Mouse (Mus musculus) liver, embryonic 11.5 days (tissue): ENCODE measurements around the gene Cc2d1b. TPM values are rescaled to one million over a fixed set of nuclear protein-coding genes. Genes with fewer than 3 reads are reported as not detected.
A peak's percentile ranks its signal among the peaks of the same experiment; 100 is the strongest.

Experiments used
- ATAC-seq: fragments of 200-750 bp; cut with Nextera tagmentation; replicated peaks from 2 replicates; pipeline ENCODE4 v1.8.0; 2017; ENCODE audit warnings: moderate number of reproducible peaks, mild to moderate bottlenecking, moderate TSS enrichment, moderate library complexity; ENCODE audit not compliant: low FRiP score
- DNase-seq: peaks from one replicate; pipeline ENCODE4 v3.0.0-alpha.2; 2017; ENCODE audit warnings: low spot score
- H3K27ac ChIP-seq: fragments of 300-500 bp; sonication (generic); 2 replicates; pipeline ENCODE4 v1.5.1; 2014; ENCODE audit warnings: mild to moderate bottlenecking, low read depth, low read length, control low read depth
- H3K27me3 ChIP-seq: fragments of 300-500 bp; sonication (generic); replicated peaks from 2 replicates; pipeline ENCODE4 v1.6.1; 2014; ENCODE audit warnings: low read length, mixed read lengths; ENCODE audit not compliant: control insufficient read depth, insufficient read depth
- H3K36me3 ChIP-seq: fragments of 300-500 bp; sonication (generic); 2 replicates; pipeline ENCODE4 v1.6.1; 2014; ENCODE audit warnings: mild to moderate bottlenecking, low read length, moderate library complexity, mixed read lengths; ENCODE audit not compliant: control insufficient read depth, insufficient read depth
- H3K4me1 ChIP-seq: fragments of 300-500 bp; sonication (generic); replicated peaks from 2 replicates; pipeline ENCODE4 v1.6.1; 2014; ENCODE audit warnings: low read length, mixed read lengths; ENCODE audit not compliant: control insufficient read depth, insufficient read depth
- H3K4me2 ChIP-seq: fragments of 300-500 bp; sonication (generic); 2 replicates; pipeline ENCODE4 v1.6.1; 2014; ENCODE audit warnings: mild to moderate bottlenecking, control low read depth, moderate library complexity
- H3K4me3 ChIP-seq: fragments of 300-500 bp; sonication (generic); 2 replicates; pipeline ENCODE4 v1.5.1; 2014; ENCODE audit warnings: low read depth, low read length, control low read depth
- H3K9ac ChIP-seq: fragments of 300-500 bp; sonication (generic); 2 replicates; pipeline ENCODE4 v1.6.1; 2014; ENCODE audit warnings: low read depth, low read length, control low read depth
- H3K9me3 ChIP-seq: fragments of 300-500 bp; sonication (generic); 2 replicates; pipeline ENCODE4 v1.6.1; 2016; ENCODE audit warnings: low read length, inconsistent platforms, mixed read lengths; ENCODE audit not compliant: control insufficient read depth
- WGBS: fragments of 180-500 bp; shearing (Covaris S2); extraction: QIAGEN DNeasy Blood & Tissue Kit; methylation state at CpG from one replicate; pipeline ENCODE4 v1.1.7; 2014; 5-methylcytosine and 5-hydroxymethylcytosine counted together
- polyA plus RNA-seq: library from polyadenylated mRNA; unstranded; fragments of >200 nt; fragmentation: Nextera tagmentation; extraction: Ambion mirVana; gene quantifications from 2 replicates; pipeline ENCODE4 v1.2.1, GENCODE M21; 2014

The Cc2d1b gene
- polyA plus RNA-seq, 1 experiment from 2014 or later, result 27.8 TPM

DNA sequence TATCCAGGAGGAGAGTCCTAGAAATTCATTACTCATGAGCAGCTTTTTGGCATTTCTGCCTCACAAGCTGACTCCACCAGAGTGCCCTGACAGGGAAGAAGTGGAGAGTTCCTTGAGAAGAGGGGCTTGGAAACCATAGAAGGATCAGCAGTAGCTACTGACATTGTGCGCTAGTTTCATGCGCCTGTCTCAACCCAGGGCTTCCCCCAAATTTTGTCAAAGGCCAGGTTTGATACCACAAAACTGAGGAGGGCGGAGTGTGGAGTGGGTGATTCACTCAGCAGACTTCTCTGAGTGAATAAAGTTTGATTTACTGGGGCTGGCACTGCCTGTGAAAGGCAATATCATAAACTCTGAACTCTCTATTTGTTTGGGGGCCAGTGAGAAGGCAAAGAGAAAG, 11.1 kb upstream of the Cc2d1b start:
- Histone ChIP-seq H3K9ac (no peak overlapping the region), H3K4me2 (no peak overlapping the region), H3K9me3 (no peaks in the 10 kb centered on the region), H3K27me3 (no peaks in the 10 kb centered on the region), H3K4me1 (no peaks in the 10 kb centered on the region), H3K4me3 (no peak overlapping the region), H3K27ac (no peak overlapping the region), H3K36me3 (peaks cover 21% of the 10 kb centered on the region; the same call in 1 of the 2 replicates)
- 91% methylated on average over 3 of the region's 3 CpGs for WGBS
- ATAC-seq (no peak), DNase-seq (no peak)

DNA sequence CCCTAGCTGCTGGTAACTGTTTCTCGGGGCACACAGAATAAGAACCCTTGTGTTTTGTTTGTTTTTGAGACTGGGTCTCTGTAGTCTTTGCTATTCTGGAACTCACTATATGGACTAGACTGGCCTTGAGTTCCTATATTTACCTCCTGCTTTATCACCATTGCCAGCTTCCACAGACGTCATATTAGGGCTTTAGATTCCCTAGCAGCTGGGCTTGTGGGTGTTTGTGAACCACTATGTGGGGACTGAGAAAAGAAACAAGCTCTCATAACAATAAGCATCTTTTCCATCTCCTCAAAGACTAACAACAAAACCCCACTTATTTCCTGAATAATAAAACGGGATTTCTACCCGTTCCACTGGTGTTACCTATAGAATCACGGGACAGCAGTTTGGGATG, 8.8 kb upstream of the Cc2d1b start:
- Histone ChIP-seq H3K4me3 (no peak overlapping the region), H3K9me3 (no peaks in the 10 kb centered on the region), H3K27ac (no peak overlapping the region), H3K36me3 (peaks cover 11% of the 10 kb centered on the region; the same call in 1 of the 2 replicates), H3K9ac (no peak overlapping the region), H3K4me1 (no peaks in the 10 kb centered on the region), H3K4me2 (no peak overlapping the region), H3K27me3 (no peaks in the 10 kb centered on the region)
- no peak for ATAC-seq
- WGBS, result 82% methylated on average over 5 of the region's 5 CpGs
- DNase-seq, result no peak

DNA sequence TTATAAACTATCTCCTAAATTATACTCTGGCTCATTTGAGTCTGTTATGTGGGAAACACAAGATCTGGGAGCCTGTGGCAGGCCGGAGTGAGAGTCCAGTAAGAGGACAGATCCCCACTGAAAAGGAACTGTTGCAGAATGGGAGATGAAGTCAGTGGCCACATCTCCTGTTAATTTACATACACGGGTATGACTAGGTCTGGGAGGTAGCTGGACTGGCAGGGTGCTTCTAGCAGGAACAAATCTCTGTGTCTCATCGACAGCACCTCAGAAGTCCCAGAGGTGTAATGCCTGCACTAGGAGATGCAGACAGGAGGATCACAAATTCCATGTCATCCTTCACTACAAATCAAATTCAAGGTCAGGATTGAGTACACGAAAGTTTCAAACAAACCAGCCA, 1.2 kb upstream of the Cc2d1b start:
- H3K4me3 ChIP-seq, result no peak overlapping the region; the same call in 1 of the 2 replicates
- H3K27me3 ChIP-seq, result no peaks in the 10 kb centered on the region
- peak overlapping the region; percentile 97 for H3K4me2 ChIP-seq
- no peak for ATAC-seq
- 63% methylated on average over 4 of the region's 4 CpGs for WGBS
- 0 out of 2 replicates have a peak overlapping the region, but pooled peaks have one; percentile 89 for H3K9ac ChIP-seq
- no peak for DNase-seq
- H3K27ac ChIP-seq, result no peak overlapping the region
- no peaks in the 10 kb centered on the region for H3K9me3 ChIP-seq
- H3K4me1 ChIP-seq, result peaks cover 11% of the 10 kb centered on the region
- H3K36me3 ChIP-seq, result peaks cover 6% of the 10 kb centered on the region; the same call in 1 of the 2 replicates

DNA sequence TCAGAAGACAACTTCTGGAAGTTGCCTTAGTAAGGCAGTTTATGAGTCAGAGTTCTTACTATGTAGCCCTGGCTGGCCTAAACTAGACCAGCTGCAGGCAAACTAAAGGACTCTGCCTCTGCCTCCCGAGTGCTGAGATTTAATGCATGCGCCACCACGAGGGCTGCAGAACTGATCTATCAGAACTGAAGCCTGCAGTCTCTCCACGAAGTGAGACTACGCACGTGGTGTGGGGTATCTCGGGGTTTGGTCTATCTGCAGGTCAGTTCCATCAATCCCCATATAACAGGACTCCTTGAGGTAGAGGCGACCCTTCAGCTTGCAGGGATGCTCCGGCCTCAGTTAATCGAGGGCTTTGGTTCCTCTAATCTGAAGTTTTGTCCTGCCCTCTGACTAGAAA, 575 bp upstream of the Cc2d1b start:
- Histone ChIP-seq H3K4me2 (peak overlapping the region; percentile 97), H3K9me3 (no peaks in the 10 kb centered on the region), H3K4me3 (peak overlapping the region; percentile 81), H3K27me3 (no peaks in the 10 kb centered on the region), H3K27ac (0 out of 2 replicates have a peak overlapping the region, but pooled peaks have one; percentile 60), H3K36me3 (peaks cover 5% of the 10 kb centered on the region; the same call in 1 of the 2 replicates), H3K9ac (peak overlapping the region; percentile 89), H3K4me1 (peaks cover 11% of the 10 kb centered on the region)
- WGBS, result 7% methylated on average over 10 of the region's 10 CpGs
- DNase-seq, result no peak
- ATAC-seq, result 0 out of 2 replicates have a peak, but pooled peaks have one; percentile 5

DNA sequence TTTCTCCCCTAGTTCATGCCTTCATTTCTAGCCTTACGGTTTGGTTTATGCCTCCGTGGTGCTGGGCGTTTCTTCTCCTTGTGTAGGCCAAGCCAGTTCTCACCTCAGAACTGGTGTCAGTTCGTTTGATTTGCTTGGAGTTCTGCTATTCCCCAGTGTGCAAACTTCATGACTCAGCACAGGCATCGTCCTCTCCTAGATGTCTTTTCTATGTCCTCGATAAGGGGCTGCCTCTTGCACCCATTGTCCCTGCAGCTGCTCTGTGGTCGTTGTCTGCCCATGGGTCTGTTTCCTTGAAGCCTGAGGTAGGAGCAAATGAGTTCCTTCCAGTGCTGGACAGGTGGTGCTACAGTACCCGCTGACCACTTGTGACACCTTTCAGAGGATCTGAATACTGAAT, 796 bp downstream of the Cc2d1b start:
- peak overlapping the region; percentile 97 for H3K4me2 ChIP-seq
- peaks cover 11% of the 10 kb centered on the region for H3K4me1 ChIP-seq
- no peaks in the 10 kb centered on the region for H3K27me3 ChIP-seq
- peak overlapping the region; percentile 75 for H3K27ac ChIP-seq
- ATAC-seq (peak; percentile 8; the same call in 1 of the 2 replicates), DNase-seq (peak; percentile 39)
- peak overlapping the region; percentile 89 for H3K9ac ChIP-seq
- 11% methylated on average over 8 of the region's 8 CpGs for WGBS
- peak overlapping the region; percentile 81 for H3K4me3 ChIP-seq
- peaks cover 9% of the 10 kb centered on the region; the same call in 1 of the 2 replicates for H3K36me3 ChIP-seq
- H3K9me3 ChIP-seq, result no peaks in the 10 kb centered on the region

DNA sequence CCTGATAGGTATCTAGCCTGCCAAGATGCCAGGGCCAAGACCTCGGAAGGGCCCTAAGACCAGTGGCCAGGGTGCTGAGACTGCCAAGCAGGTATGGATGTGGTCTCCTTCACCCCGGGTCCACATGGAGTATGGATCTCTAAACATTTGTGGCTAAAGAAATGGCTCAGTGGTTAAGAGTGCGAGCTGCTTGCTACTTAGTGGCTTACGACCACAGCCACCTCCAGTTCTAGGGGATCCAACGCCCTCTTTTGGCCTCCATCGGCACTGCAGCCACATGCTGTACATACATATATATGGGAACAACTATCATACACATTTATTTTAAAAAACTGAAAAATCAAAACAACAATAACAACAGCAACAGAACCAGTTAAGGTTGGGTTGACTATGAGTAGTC, 1.8 kb downstream of the Cc2d1b start:
- no peak overlapping the region for H3K4me2 ChIP-seq
- ATAC-seq (no peak), DNase-seq (no peak)
- no peak overlapping the region for H3K4me3 ChIP-seq
- no peaks in the 10 kb centered on the region for H3K27me3 ChIP-seq
- peaks cover 13% of the 10 kb centered on the region for H3K36me3 ChIP-seq
- no peak overlapping the region for H3K9ac ChIP-seq
- H3K9me3 ChIP-seq, result no peaks in the 10 kb centered on the region
- H3K27ac ChIP-seq, result no peak overlapping the region
- 90% methylated on average over 6 of the region's 6 CpGs for WGBS
- peaks cover 11% of the 10 kb centered on the region for H3K4me1 ChIP-seq

DNA sequence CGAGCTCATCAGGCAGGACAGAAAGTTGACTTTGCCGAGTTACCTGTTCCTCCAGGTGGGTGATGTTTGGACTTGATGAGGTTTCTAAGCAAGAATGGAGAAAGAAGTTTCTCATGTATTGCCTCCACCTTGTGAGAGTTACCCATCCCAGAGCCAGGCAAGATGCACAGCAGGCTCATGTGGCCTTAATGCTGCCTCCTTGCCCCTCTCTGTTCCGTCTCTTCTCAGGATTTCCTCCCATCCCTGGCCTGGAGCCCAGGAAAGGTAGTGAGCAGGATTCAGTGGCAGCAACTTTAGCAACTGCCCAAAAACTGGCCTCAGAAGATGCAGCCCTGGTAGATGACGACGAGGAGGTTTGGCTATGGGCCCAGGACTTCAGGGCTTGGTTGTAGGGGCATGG, 7.3 kb downstream of the Cc2d1b start:
- ATAC-seq (no peak), DNase-seq (no peak)
- Histone ChIP-seq H3K27me3 (no peaks in the 10 kb centered on the region), H3K36me3 (peaks cover 40% of the 10 kb centered on the region), H3K9me3 (no peaks in the 10 kb centered on the region), H3K4me3 (no peak overlapping the region), H3K4me2 (no peak overlapping the region), H3K4me1 (no peaks in the 10 kb centered on the region), H3K9ac (no peak overlapping the region), H3K27ac (no peak overlapping the region)
- 93% methylated on average over 5 of the region's 5 CpGs for WGBS

DNA sequence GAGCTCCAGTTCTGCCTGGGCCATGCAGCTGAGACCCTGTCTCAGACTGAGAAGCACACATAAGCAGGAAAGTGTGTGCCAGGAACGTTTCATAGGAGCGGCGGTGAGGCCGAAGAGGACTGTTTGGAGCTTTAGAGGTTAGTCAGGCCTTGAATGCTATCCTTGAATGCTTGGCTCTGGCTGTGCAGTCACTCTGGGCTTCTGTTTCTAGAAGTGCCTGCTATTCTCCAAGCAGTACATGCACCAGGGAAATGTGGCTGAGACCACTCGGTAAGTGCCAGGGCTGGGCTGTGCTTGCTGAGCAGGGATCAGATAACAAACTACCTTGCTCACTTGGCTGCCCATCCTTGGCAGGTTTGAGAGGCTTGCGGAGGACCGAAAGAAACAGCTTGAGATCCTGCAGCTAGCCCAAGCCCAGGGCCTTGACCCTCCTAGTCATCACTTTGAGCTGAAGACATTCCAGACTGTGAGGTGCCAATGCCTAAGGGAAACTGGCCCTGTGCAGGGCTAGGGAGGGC, 9.7 kb downstream of the Cc2d1b start:
- WGBS, result 92% methylated on average over 7 of the region's 7 CpGs
- no peak for ATAC-seq
- no peaks in the 10 kb centered on the region for H3K9me3 ChIP-seq

DNA sequence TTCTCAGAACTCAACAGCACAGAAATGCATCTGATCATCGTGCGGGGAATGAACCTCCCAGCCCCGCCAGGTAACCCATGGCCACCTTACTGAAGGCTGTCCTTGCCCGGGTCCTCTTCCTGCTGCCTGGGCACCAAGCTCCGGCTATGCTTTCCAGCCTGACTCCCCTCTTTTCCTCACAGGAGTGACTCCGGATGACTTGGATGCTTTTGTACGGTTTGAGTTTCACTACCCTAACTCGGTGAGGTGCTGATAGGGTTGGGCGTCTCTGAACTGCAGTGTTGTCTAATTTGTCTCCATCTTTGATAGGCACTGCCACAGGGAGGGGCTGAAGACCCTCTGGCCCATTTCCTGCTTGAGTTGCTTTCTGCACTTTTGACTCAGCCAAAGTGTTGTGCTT, 10.4 kb downstream of the Cc2d1b start:
- 84% methylated on average over 9 of the region's 9 CpGs for WGBS
- Histone ChIP-seq H3K4me2 (no peak overlapping the region), H3K9ac (no peak overlapping the region), H3K27me3 (no peaks in the 10 kb centered on the region), H3K4me1 (no peaks in the 10 kb centered on the region), H3K27ac (no peak overlapping the region), H3K36me3 (peaks cover 46% of the 10 kb centered on the region), H3K4me3 (no peak overlapping the region), H3K9me3 (no peaks in the 10 kb centered on the region)
- DNase-seq (no peak), ATAC-seq (no peak)

More for the DNA sequence above, 9.7 kb downstream of the Cc2d1b start:
- no peak overlapping the region for H3K27ac ChIP-seq
- H3K4me1 ChIP-seq, result no peaks in the 10 kb centered on the region
- no peak overlapping the region for H3K4me2 ChIP-seq
- no peak overlapping the region for H3K9ac ChIP-seq
- H3K36me3 ChIP-seq, result peaks cover 48% of the 10 kb centered on the region
- no peak overlapping the region for H3K4me3 ChIP-seq
- H3K27me3 ChIP-seq, result no peaks in the 10 kb centered on the region
- no peak for DNase-seq
